Mouse (Mus musculus) stomach, postnatal 0 days (tissue): Measurements from ENCODE around the gene Thap12. TPM values are rescaled to one million over a fixed set of nuclear protein-coding genes. Genes with fewer than 3 reads are reported as not detected.

Experiments used
- ATAC-seq: fragments of 200-750 bp; cut with Nextera tagmentation; 2 replicates; pipeline ENCODE4 v1.8.0; 2017; ENCODE audit not compliant: low FRiP score, low TSS enrichment
- DNase-seq: peaks from one replicate; pipeline ENCODE4 v3.0.0-alpha.2; 2016; ENCODE audit warnings: low spot score
- H3K27ac ChIP-seq: fragments of 300-500 bp; sonication (generic); replicated peaks from 2 replicates; pipeline ENCODE4 v1.5.1; 2014; ENCODE audit warnings: mild to moderate bottlenecking, control low read depth
- H3K27me3 ChIP-seq: fragments of 300-500 bp; sonication (generic); 2 replicates; pipeline ENCODE4 v1.6.1; 2014; ENCODE audit warnings: low read length; ENCODE audit not compliant: control insufficient read depth, insufficient read depth
- H3K36me3 ChIP-seq: fragments of 300-500 bp; sonication (generic); 2 replicates; pipeline ENCODE4 v1.6.1; 2014; ENCODE audit warnings: low read length, mixed read lengths; ENCODE audit not compliant: control insufficient read depth, insufficient read depth
- H3K4me1 ChIP-seq: fragments of 300-500 bp; sonication (generic); replicated peaks from 2 replicates; pipeline ENCODE4 v1.6.1; 2014; ENCODE audit warnings: antibody characterized with exemption; ENCODE audit not compliant: control insufficient read depth, insufficient read depth
- H3K4me2 ChIP-seq: fragments of 300-500 bp; sonication (generic); replicated peaks from 2 replicates; pipeline ENCODE4 v1.6.1; 2014; ENCODE audit warnings: low read depth, mild to moderate bottlenecking, control low read depth, moderate library complexity
- H3K4me3 ChIP-seq: fragments of 300-500 bp; sonication (generic); 2 replicates; pipeline ENCODE4 v1.5.1; 2014; ENCODE audit warnings: low read depth, low read length, control low read depth
- H3K9ac ChIP-seq: fragments of 300-500 bp; sonication (generic); 2 replicates; pipeline ENCODE4 v1.6.1; 2014; ENCODE audit warnings: mild to moderate bottlenecking, low read length, control low read depth, mixed read lengths
- H3K9me3 ChIP-seq: fragments of 300-500 bp; sonication (generic); 2 replicates; pipeline ENCODE4 v1.6.1; 2016; ENCODE audit warnings: low read length; ENCODE audit not compliant: control insufficient read depth
- CTCF ChIP-seq: IDR thresholded peaks from 2 replicates; pipeline ENCODE4 v1.5.1; 2016; ENCODE audit warnings: antibody characterized with exemption, low read depth, mild to moderate bottlenecking, moderate library complexity
- EP300 ChIP-seq: optimal IDR thresholded peaks from 2 replicates; pipeline ENCODE3; 2016; ENCODE audit warnings: antibody characterized with exemption
- WGBS: fragments of 180-500 bp; shearing (Covaris S2); extraction: QIAGEN DNeasy Blood & Tissue Kit; methylation state at CpG from one replicate; pipeline ENCODE4 v1.1.7; 2014; 5-methylcytosine and 5-hydroxymethylcytosine counted together
- polyA plus RNA-seq: library from polyadenylated mRNA; unstranded; fragments of >200 nt; fragmentation: Nextera tagmentation; extraction: Ambion mirVana; gene quantifications from 2 replicates; pipeline ENCODE4 v1.2.1, GENCODE M21; 2015

Thap12 gene
- polyA plus RNA-seq, 1 experiment from 2014 or later, result 33.3 TPM

- Histone ChIP-seq H3K4me2 (no peak overlapping the region), H3K27ac (no peak overlapping the region), H3K36me3 (no peaks in the 10 kb centered on the region), H3K9me3 (no peaks in the 10 kb centered on the region), H3K4me3 (no peak overlapping the region), H3K27me3 (no peaks in the 10 kb centered on the region), H3K4me1 (no peaks in the 10 kb centered on the region), H3K9ac (no peak overlapping the region)
- TF ChIP-seq EP300, result no peak
- no peak for TF ChIP-seq CTCF
- 71% methylated on average over 8 of the region's 8 CpGs for WGBS
- DNase-seq (no peak), ATAC-seq (no peak)
Observed at GRCm38 (mm10) chr7:98752680-98753079, 49.8 kb downstream of the Thap12 start.

DNA sequence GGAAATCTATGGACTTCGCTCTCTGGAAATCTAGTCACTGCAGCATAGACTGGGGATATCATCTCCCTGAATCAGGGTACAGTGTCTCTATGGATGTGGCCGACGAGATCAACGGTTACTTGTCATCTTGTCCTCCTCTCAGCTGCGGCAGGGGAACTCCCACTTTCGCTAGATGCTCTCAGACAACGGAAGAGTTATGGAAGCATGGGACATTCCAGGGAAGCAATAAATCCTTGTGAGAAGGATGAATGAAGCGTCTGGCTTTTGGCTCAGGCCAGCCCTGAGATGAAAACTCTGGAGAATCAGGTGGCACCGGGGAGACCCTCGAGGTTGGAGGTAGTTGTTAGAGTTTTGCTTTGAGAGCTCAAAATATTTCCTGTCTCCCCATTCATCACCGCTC is 53.1 kb downstream of the Thap12 start:
- TF ChIP-seq EP300, result no peak
- no peak for TF ChIP-seq CTCF
- no peaks in the 10 kb centered on the region for H3K27me3 ChIP-seq
- H3K9me3 ChIP-seq, result no peaks in the 10 kb centered on the region
- H3K9ac ChIP-seq, result no peak overlapping the region
- H3K4me2 ChIP-seq, result no peak overlapping the region
- no peaks in the 10 kb centered on the region for H3K4me1 ChIP-seq
- ATAC-seq (no peak), DNase-seq (no peak)
- no peak overlapping the region for H3K4me3 ChIP-seq
- no peak overlapping the region for H3K27ac ChIP-seq
- WGBS, result 71% methylated on average over 11 of the region's 11 CpGs
- no peaks in the 10 kb centered on the region for H3K36me3 ChIP-seq

DNA sequence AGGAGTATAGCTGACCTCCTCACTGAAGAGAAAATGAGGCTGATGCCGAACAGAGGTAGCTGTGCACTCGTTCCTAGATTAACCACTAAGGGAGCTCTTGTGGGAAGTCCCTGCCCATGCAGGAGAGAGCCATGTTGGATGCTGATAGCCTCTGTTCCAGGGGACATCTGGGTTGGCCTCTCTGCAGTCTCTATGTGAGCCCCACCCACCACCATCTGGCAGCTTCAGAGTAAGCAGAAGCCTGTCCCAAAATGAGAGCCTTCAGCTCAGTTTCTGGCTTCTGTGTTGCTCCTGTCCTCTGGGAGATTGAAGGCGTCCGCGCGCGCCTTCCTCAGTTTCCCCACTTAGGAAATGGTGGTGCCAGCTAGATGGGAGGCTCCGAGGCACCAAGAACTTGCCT is 53.7 kb downstream of the Thap12 start:
- no peak for DNase-seq
- H3K4me2 ChIP-seq, result no peak overlapping the region
- H3K9ac ChIP-seq, result no peak overlapping the region
- TF ChIP-seq EP300 (no peak), CTCF (no peak)
- no peak overlapping the region for H3K4me3 ChIP-seq
- H3K27ac ChIP-seq, result no peak overlapping the region
- H3K36me3 ChIP-seq, result no peaks in the 10 kb centered on the region
- 83% methylated on average over 8 of the region's 8 CpGs for WGBS
- H3K27me3 ChIP-seq, result no peaks in the 10 kb centered on the region
- no peak for ATAC-seq
- no peaks in the 10 kb centered on the region for H3K9me3 ChIP-seq
- no peaks in the 10 kb centered on the region for H3K4me1 ChIP-seq

GRCm38 (mm10) chr7:98760126-98760525 is 57.2 kb downstream of the Thap12 start:
- WGBS, result 72% methylated on average over 5 of the region's 5 CpGs

DNA sequence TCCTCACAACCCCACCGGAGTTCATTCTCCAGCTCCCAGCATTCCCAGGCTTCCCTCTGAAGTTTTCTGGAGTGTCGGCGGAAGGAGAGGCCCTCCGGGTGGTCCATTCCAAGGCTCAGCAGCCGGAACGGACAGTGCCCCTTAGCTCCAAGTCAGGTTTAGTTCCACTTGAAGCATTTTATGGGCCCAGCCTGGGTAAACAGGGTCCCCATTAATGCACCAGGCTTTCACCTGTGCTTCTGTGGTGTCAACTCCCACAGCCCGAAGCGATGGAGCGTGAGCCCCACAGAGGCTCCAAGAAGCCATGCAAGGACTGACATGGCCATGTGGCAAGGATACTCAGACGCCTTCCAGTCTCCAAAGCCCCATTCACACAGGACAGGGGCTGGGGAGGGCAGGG is 61.0 kb downstream of the Thap12 start:
- Histone ChIP-seq H3K9me3 (no peaks in the 10 kb centered on the region), H3K4me3 (no peak overlapping the region), H3K4me2 (no peak overlapping the region), H3K36me3 (no peaks in the 10 kb centered on the region), H3K4me1 (no peaks in the 10 kb centered on the region), H3K9ac (no peak overlapping the region), H3K27me3 (no peaks in the 10 kb centered on the region), H3K27ac (no peak overlapping the region)
- WGBS, result 91% methylated on average over 10 of the region's 10 CpGs
- ATAC-seq (no peak), DNase-seq (no peak)
- TF ChIP-seq CTCF (no peak), EP300 (no peak)

More at GRCm38 (mm10) chr7:98760126-98760525, 57.2 kb downstream of the Thap12 start:
- Histone ChIP-seq H3K9ac (no peak overlapping the region), H3K4me3 (no peak overlapping the region), H3K36me3 (no peaks in the 10 kb centered on the region), H3K4me1 (no peaks in the 10 kb centered on the region), H3K27me3 (no peaks in the 10 kb centered on the region), H3K9me3 (no peaks in the 10 kb centered on the region), H3K4me2 (no peak overlapping the region), H3K27ac (no peak overlapping the region)
- ATAC-seq (no peak), DNase-seq (no peak)
- TF ChIP-seq EP300, result no peak
- no peak for TF ChIP-seq CTCF

DNA sequence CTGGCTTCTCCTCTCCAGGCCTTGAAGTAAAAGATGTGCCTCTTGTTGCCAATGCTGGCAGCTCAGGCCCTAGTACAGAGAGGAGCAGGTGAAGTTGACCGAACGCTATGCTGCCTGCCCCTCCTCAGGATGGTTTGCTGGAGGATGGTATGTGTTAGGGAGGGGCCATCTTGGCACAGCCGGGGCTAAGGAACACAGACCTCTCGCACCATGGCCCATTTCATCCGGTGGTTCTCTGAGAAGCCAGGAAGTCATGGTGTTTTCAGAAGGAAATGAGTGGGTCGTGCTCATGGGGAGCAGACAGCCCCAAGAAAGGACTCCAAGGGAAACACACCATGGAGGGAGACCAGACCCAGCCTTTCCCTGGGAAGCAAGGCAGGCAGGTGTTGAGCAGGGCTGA is 64.4 kb downstream of the Thap12 start:
- H3K4me3 ChIP-seq, result no peak overlapping the region
- no peak for TF ChIP-seq EP300
- no peak for TF ChIP-seq CTCF
- H3K9ac ChIP-seq, result no peak overlapping the region
- no peaks in the 10 kb centered on the region for H3K9me3 ChIP-seq
- no peaks in the 10 kb centered on the region for H3K27me3 ChIP-seq
- DNase-seq, result no peak
- peaks cover 5% of the 10 kb centered on the region for H3K4me1 ChIP-seq
- 73% methylated on average over 6 of the region's 6 CpGs for WGBS
- H3K4me2 ChIP-seq, result no peak overlapping the region
- H3K27ac ChIP-seq, result no peak overlapping the region
- no peaks in the 10 kb centered on the region for H3K36me3 ChIP-seq
- ATAC-seq, result no peak

Other genes with a start within 250 kb of the Thap12 start
- 3.6 and 6.0 TPM in 2 replicates for gene Lrrc32, start 213.8 kb upstream of the Thap12 start, polyA plus RNA-seq
- gene Emsy, start 46.3 kb upstream of the Thap12 start, polyA plus RNA-seq, result 5.0 and 6.3 TPM in 2 replicates
- 9.7 and 10.8 TPM in 2 replicates for gene Wnt11, start 132.0 kb downstream of the Thap12 start, polyA plus RNA-seq